Mouse (Mus musculus) small intestine, adult 2 months (tissue): Measurements from ENCODE around the gene Cel. TPM values are rescaled to one million over a fixed set of nuclear protein-coding genes. Genes with fewer than 3 reads are reported as not detected.

Source experiments
- H3K27ac ChIP-seq: fragments of 200-500 bp; 2 replicates; pipeline ENCODE4 v1.5.1; 2012; ENCODE audit warnings: low read depth, low read length, control low read depth, inconsistent platforms; ENCODE audit not compliant: insufficient read depth
- H3K27me3 ChIP-seq: fragments of 200-500 bp; 2 replicates; pipeline ENCODE4 v1.6.1; 2012; ENCODE audit warnings: mild to moderate bottlenecking, moderate library complexity, low read length, inconsistent platforms; ENCODE audit not compliant: control insufficient read depth, insufficient read depth
- H3K36me3 ChIP-seq: fragments of 200-500 bp; 2 replicates; pipeline ENCODE4 v1.6.1; 2012; ENCODE audit warnings: mild to moderate bottlenecking, low read length, control low read depth, inconsistent platforms; ENCODE audit not compliant: control insufficient read depth, insufficient read depth
- H3K4me1 ChIP-seq: fragments of 200-500 bp; 2 replicates; pipeline ENCODE4 v1.6.1; 2012; ENCODE audit warnings: low read length, inconsistent platforms, mixed read lengths; ENCODE audit not compliant: control insufficient read depth, insufficient read depth, insufficient read length
- H3K4me3 ChIP-seq: fragments of 200-500 bp; 2 replicates; pipeline ENCODE4 v1.5.1; 2012; ENCODE audit warnings: low read depth, mild to moderate bottlenecking, control low read depth, inconsistent platforms, low read length, moderate library complexity
- CTCF ChIP-seq: fragments of 200-500 bp; IDR thresholded peaks from 2 replicates; pipeline ENCODE4 v1.5.1; 2012; ENCODE audit warnings: low read depth, mild to moderate bottlenecking, control low read depth, inconsistent platforms, low read length, moderate library complexity, mixed read lengths; ENCODE audit not compliant: insufficient replicate concordance, insufficient read length; ENCODE audit errors: extremely low read depth
- POLR2A ChIP-seq: fragments of 200-500 bp; IDR thresholded peaks from 2 replicates; pipeline ENCODE4 v1.6.1; 2012; ENCODE audit warnings: low read depth, mild to moderate bottlenecking, control low read depth, inconsistent platforms, low read length, moderate library complexity
- WGBS: fragments of 180-500 bp; shearing (Covaris S2); methylation state at CpG from one replicate; pipeline ENCODE4 v1.1.7; 2018; 5-methylcytosine and 5-hydroxymethylcytosine counted together
- polyA plus RNA-seq: library from polyadenylated mRNA; depleted of rRNA; stranded (reverse); fragments of >200 nt; gene quantifications from 2 replicates; pipeline ENCODE4 v1.2.3, GENCODE M21; 2012; rRNA removed

Gene Cel
- polyA plus RNA-seq, 1 experiment: 8.8 TPM

DNA sequence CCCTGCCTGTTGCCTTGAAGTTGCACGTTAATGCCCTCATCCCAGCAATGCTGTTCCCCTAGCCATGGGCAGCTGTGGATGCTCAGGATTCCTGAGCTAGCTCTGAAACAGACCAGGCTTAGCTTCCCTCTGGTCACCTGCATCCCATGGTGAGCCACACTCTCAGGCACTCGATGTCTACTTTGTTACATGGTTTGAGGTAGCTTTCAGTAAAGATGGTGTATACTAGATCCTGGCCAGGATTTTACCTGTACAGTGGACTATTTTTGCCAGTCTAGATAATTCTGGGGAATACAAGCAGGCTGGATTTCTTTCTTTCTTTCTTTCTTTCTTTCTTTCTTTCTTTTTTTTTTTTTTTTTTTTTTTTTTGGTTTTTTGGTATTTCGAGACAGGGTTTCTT lies 57.4 kb downstream of the Cel start, which contains the start of gene Gm10134:
Gm10134 (plus strand) TSS at position 301 of the 400 bp plus-strand sequence.
- 83% methylated on average over 3 of the region's 3 CpGs for WGBS
- H3K4me3 ChIP-seq: no peak within 1 kb of the TSS
- H3K4me1 ChIP-seq: peaks cover 2% of the 10 kb centered on the region; the same call in 1 of the 2 replicates
- no peak within 1 kb of the TSS for H3K27ac ChIP-seq
- no peaks in the 10 kb centered on the region for H3K36me3 ChIP-seq
- no peak for TF ChIP-seq CTCF
- TF ChIP-seq POLR2A: no peak
- H3K27me3 ChIP-seq: no peaks in the 10 kb centered on the region

Other genes starting within 250 kb of the Cel start
- gene Ppp1r26, start 116.6 kb downstream of the Cel start, polyA plus RNA-seq: 0.80 and 1.2 TPM in 2 replicates
- gene 1700007K13Rik, start 97.1 kb downstream of the Cel start, polyA plus RNA-seq: not detected in 2 replicates
- gene Mrps2, start 95.3 kb downstream of the Cel start, polyA plus RNA-seq: 16.4 and 21.0 TPM in 2 replicates
- 4.7 and 4.8 TPM in 2 replicates for gene Gbgt1, start 66.5 kb downstream of the Cel start, polyA plus RNA-seq
- 0.57 TPM in 1 of 2 replicates, not detected in the other for gene Gm10134, start 57.3 kb downstream of the Cel start, polyA plus RNA-seq
- gene Ralgds, start 50.3 kb downstream of the Cel start, polyA plus RNA-seq: 51.2 and 110 TPM in 2 replicates
- gene Gtf3c5, start 20.3 kb upstream of the Cel start, polyA plus RNA-seq: 7.7 and 13.7 TPM in 2 replicates
- 1.3 and 1.8 TPM in 2 replicates for gene Gfi1b, start 58.6 kb upstream of the Cel start, polyA plus RNA-seq
- 3.2 and 7.0 TPM in 2 replicates for gene Tsc1, start 77.8 kb upstream of the Cel start, polyA plus RNA-seq
- gene Spaca9, start 136.3 kb upstream of the Cel start, polyA plus RNA-seq: 1.4 TPM in 1 of 2 replicates, not detected in the other
- 0.06 and 0.11 TPM in 2 replicates for gene Ak8, start 136.8 kb upstream of the Cel start, polyA plus RNA-seq